ENCODE assay signal across 31 mouse cellular contexts in genomic region chr6:33002988-33003387, GRCm38 (mm10).
"Had no signal": no experiment of that assay in that cellular context is flagged by ENCODE, and none has a peak within 500 bp of the region (broad histone marks: within the 10 kb centered on the region; RNA-seq: fewer than 3 reads in every experiment).

No protein-coding gene starts in this region.

- H3K36me3 ChIP-seq: limb, embryonic 15.5 days; lung, embryonic 15.5 days; midbrain, embryonic 12.5 days; neural tube, embryonic 12.5 days had no signal

- H3K27me3 ChIP-seq: limb, embryonic 12.5 days; limb, embryonic 13.5 days; limb, embryonic 15.5 days; liver, embryonic 12.5 days; liver, embryonic 13.5 days; liver, embryonic 15.5 days; lung, embryonic 15.5 days; megakaryocyte, embryonic 14.5 days; midbrain, embryonic 12.5 days; midbrain, embryonic 13.5 days; neural tube, embryonic 12.5 days had no signal

- DNase-seq: left cerebral cortex, postnatal 4 days; liver; liver, embryonic 13.5 days; liver, postnatal 0 days; lung, adult 18-20 months; lung, adult 2 months; lung, embryonic 14.5 days; lung, postnatal 10 days; lung, postnatal 14 days; lung, postnatal 36 days; lung, postnatal 4 days; midbrain, embryonic 14.5 days had no signal

- H3K9ac ChIP-seq: limb, embryonic 12.5 days; limb, embryonic 13.5 days; limb, embryonic 15.5 days; liver, embryonic 12.5 days; liver, embryonic 13.5 days; liver, embryonic 14.5 days; liver, embryonic 15.5 days; liver, postnatal 0 days; lung, embryonic 14.5 days; lung, embryonic 15.5 days; midbrain, embryonic 12.5 days; midbrain, embryonic 13.5 days; neural tube, embryonic 12.5 days had no signal

- H3K4me3 ChIP-seq: limb, embryonic 10.5 days; limb, embryonic 12.5 days; limb, embryonic 13.5 days; limb, embryonic 15.5 days; liver, embryonic 12.5 days; liver, embryonic 13.5 days; liver, embryonic 15.5 days; lung, embryonic 15.5 days; megakaryocyte, embryonic 14.5 days; midbrain, embryonic 10.5 days; midbrain, embryonic 12.5 days; midbrain, embryonic 13.5 days; myocyte; neural tube, embryonic 12.5 days had no signal

- H3K4me1 ChIP-seq: limb, embryonic 15.5 days; liver, embryonic 12.5 days; liver, embryonic 15.5 days; lung, embryonic 15.5 days; midbrain, embryonic 10.5 days; neural tube, embryonic 12.5 days had no signal

- H3K4me2 ChIP-seq: limb, embryonic 12.5 days; limb, embryonic 13.5 days; limb, embryonic 15.5 days; liver, embryonic 11.5 days; liver, embryonic 12.5 days; liver, embryonic 13.5 days; liver, embryonic 15.5 days; lung, embryonic 14.5 days; lung, embryonic 15.5 days; midbrain, embryonic 11.5 days; midbrain, embryonic 12.5 days; midbrain, embryonic 13.5 days; neural tube, embryonic 12.5 days had no signal

- ATAC-seq: liver, embryonic 12.5 days; liver, postnatal 0 days; lung, postnatal 0 days; midbrain, embryonic 13.5 days; midbrain, embryonic 16.5 days had no signal

- H3K9me3 ChIP-seq: limb, embryonic 10.5 days; limb, embryonic 12.5 days; limb, embryonic 13.5 days; limb, embryonic 15.5 days; liver, embryonic 12.5 days; liver, embryonic 13.5 days; liver, embryonic 15.5 days; lung, embryonic 15.5 days; megakaryocyte, embryonic 14.5 days; midbrain, embryonic 10.5 days; midbrain, embryonic 12.5 days; midbrain, embryonic 13.5 days; neural tube, embryonic 12.5 days had no signal

- H3K27ac ChIP-seq: limb, embryonic 10.5 days; limb, embryonic 12.5 days; limb, embryonic 13.5 days; limb, embryonic 15.5 days; liver, embryonic 12.5 days; liver, embryonic 13.5 days; liver, embryonic 14.5 days; liver, embryonic 15.5 days; lung, embryonic 15.5 days; macrophage; midbrain, embryonic 10.5 days; midbrain, embryonic 12.5 days; midbrain, embryonic 13.5 days; neural tube, embryonic 12.5 days had no signal
